Mouse (Mus musculus) olfactory bulb, adult 2 months (tissue): ENCODE data around the gene Tppp2.

Source experiments
- CTCF ChIP-seq: fragments of 200-500 bp; IDR thresholded peaks from 2 replicates; pipeline ENCODE4 v1.5.1; 2012; ENCODE audit warnings: low read depth, mild to moderate bottlenecking, low read length, moderate library complexity; ENCODE audit not compliant: insufficient read depth
- POLR2A ChIP-seq: fragments of 200-500 bp; IDR thresholded peaks from 2 replicates; pipeline ENCODE4 v1.6.1; 2012; ENCODE audit warnings: mild to moderate bottlenecking, low read depth, low read length, moderate library complexity; ENCODE audit not compliant: insufficient read depth

DNA sequence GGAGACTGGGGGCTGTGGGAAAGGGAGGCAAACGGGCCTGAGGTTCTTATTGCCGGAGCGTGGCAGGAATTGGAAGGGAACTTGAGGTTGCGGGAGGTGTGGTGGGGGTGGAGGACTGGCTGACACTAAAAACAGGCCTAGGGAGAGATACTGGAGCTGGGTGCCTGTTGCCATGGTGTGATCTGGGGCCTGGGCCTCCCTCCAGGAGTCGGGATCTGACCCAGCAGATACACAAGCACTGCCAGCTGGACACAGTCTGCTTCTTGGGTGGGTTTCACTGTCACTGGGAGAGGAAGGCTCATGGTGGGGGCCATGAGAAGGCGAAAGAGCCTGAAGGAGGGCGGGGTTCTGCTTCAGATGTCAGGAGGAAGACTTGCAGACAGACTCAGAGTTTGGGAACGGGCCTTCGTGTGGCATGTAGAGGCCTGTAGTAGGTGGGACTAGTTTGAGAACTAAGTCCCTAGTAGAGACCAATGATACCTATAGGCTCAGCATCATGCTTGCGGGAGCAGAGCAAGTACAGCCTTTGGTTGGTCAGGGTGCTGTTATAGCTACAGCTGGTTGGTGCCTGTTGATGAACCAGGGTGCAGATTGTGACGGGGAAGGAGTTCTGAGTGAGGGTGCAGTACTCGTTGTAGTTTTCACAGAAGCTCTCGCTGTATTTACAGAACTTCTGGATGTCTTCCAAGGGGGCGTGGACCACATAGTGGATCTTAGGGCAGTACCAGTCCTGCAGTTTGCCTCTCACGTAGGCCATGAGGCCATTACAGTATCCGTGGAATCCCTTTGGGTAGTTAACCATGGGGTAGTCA, 3.7 kb downstream of the Tppp2 start:
- TF ChIP-seq CTCF (no peak), POLR2A (no peak)
